Mouse (Mus musculus) liver, embryonic 16.5 days (tissue): Measurements from ENCODE around the gene Gemin6. TPM values are rescaled to one million over a fixed set of nuclear protein-coding genes. Genes with fewer than 3 reads are reported as not detected.
"Not testable (repeated sequence)": the region's sequence is repeated elsewhere in the genome, so short reads cannot be mapped to it uniquely, and the experiment has no call there.

Experiments
- ATAC-seq: fragments of 200-750 bp; cut with Nextera tagmentation; 2 replicates; pipeline ENCODE4 v1.8.0; 2017; ENCODE audit warnings: low read depth, mild to moderate bottlenecking, moderate number of reproducible peaks, moderate library complexity
- H3K27ac ChIP-seq: fragments of 300-500 bp; sonication (generic); 2 replicates; pipeline ENCODE4 v1.5.1; 2014; ENCODE audit warnings: mild to moderate bottlenecking, low read length
- H3K27me3 ChIP-seq: fragments of 300-500 bp; sonication (generic); 2 replicates; pipeline ENCODE4 v1.6.1; 2014; ENCODE audit warnings: low read depth, low read length, mixed read lengths; ENCODE audit not compliant: control insufficient read depth, insufficient read depth
- H3K36me3 ChIP-seq: fragments of 300-500 bp; sonication (generic); 2 replicates; pipeline ENCODE4 v1.6.1; 2014; ENCODE audit warnings: mild to moderate bottlenecking; ENCODE audit not compliant: control insufficient read depth, insufficient read depth
- H3K4me1 ChIP-seq: fragments of 300-500 bp; sonication (generic); 2 replicates; pipeline ENCODE4 v1.6.1; 2014; ENCODE audit warnings: low read depth, low read length, mixed read lengths; ENCODE audit not compliant: control insufficient read depth
- H3K4me2 ChIP-seq: fragments of 300-500 bp; sonication (generic); 2 replicates; pipeline ENCODE4 v1.6.1; 2014; ENCODE audit warnings: low read depth, low read length, mixed read lengths
- H3K4me3 ChIP-seq: fragments of 300-500 bp; sonication (generic); 2 replicates; pipeline ENCODE4 v1.5.1; 2014; ENCODE audit warnings: low read depth, mild to moderate bottlenecking, low read length
- H3K9ac ChIP-seq: fragments of 300-500 bp; sonication (generic); 2 replicates; pipeline ENCODE4 v1.6.1; 2014; ENCODE audit warnings: low read depth, low read length
- H3K9me3 ChIP-seq: fragments of 300-500 bp; sonication (generic); replicated peaks from 2 replicates; pipeline ENCODE4 v1.6.1; 2016; ENCODE audit warnings: low read length; ENCODE audit not compliant: control insufficient read depth
- WGBS: fragments of 180-500 bp; shearing (Covaris S2); extraction: QIAGEN DNeasy Blood & Tissue Kit; methylation state at CpG from one replicate; pipeline ENCODE4 v1.1.7; 2014; ENCODE audit not compliant: insufficient replicate concordance; 5-methylcytosine and 5-hydroxymethylcytosine counted together
- polyA plus RNA-seq: library from polyadenylated mRNA; unstranded; fragments of >200 nt; fragmentation: Nextera tagmentation; extraction: Ambion mirVana; gene quantifications from 2 replicates; pipeline ENCODE4 v1.2.1, GENCODE M21; 2015

Gemin6 gene
- polyA plus RNA-seq: 21.3 and 25.3 TPM in 2 replicates

- H3K9me3 ChIP-seq: no peaks in the 10 kb centered on the region
- peak; percentile 96 for ATAC-seq
- H3K36me3 ChIP-seq: no peaks in the 10 kb centered on the region
- H3K27me3 ChIP-seq: no peaks in the 10 kb centered on the region
- H3K4me3 ChIP-seq: peak within 1 kb of the TSS; percentile 74
- peak within 1 kb of the TSS; percentile 70 for H3K27ac ChIP-seq
- under 1% methylated on average over 33 of the region's 33 CpGs for WGBS
- H3K4me1 ChIP-seq: peaks cover 9% of the 10 kb centered on the region
- H3K4me2 ChIP-seq: peak within 1 kb of the TSS; percentile 91
- peak within 1 kb of the TSS; percentile 69 for H3K9ac ChIP-seq
Measured at GRCm38 (mm10) chr17:80224326-80225116, at the start of gene Gemin6. TSS of gene Gemin6 (plus strand) at chr17:80224441.

- Histone ChIP-seq H3K4me2 (no peak overlapping the region), H3K4me1 (no peaks in the 10 kb centered on the region), H3K4me3 (no peak overlapping the region), H3K27me3 (no peaks in the 10 kb centered on the region), H3K27ac (no peak overlapping the region), H3K36me3 (no peaks in the 10 kb centered on the region), H3K9me3 (no peaks in the 10 kb centered on the region), H3K9ac (no peak overlapping the region)
- WGBS: 64% methylated on average over 19 of the region's 19 CpGs
- ATAC-seq: 0 out of 2 replicates have a peak, but pooled peaks have one; percentile 19
Measured at GRCm38 (mm10) chr17:80174699-80175385, 49.4 kb upstream of the Gemin6 start.

GRCm38 (mm10) chr17:80175386-80175739 lies 48.9 kb upstream of the Gemin6 start:
- Histone ChIP-seq H3K36me3 (no peaks in the 10 kb centered on the region), H3K27me3 (no peaks in the 10 kb centered on the region), H3K4me2 (no peak overlapping the region), H3K9me3 (no peaks in the 10 kb centered on the region), H3K9ac (no peak overlapping the region), H3K4me3 (no peak overlapping the region), H3K4me1 (no peaks in the 10 kb centered on the region), H3K27ac (no peak overlapping the region)
- WGBS: 47% methylated on average over 4 of the region's 4 CpGs
- ATAC-seq: no peak

- Histone ChIP-seq H3K27me3 (no peaks in the 10 kb centered on the region), H3K27ac (no peak overlapping the region), H3K36me3 (no peaks in the 10 kb centered on the region), H3K9me3 (no peaks in the 10 kb centered on the region), H3K4me1 (no peaks in the 10 kb centered on the region), H3K4me3 (no peak overlapping the region), H3K9ac (no peak overlapping the region), H3K4me2 (no peak overlapping the region)
- 76% methylated on average over 3 of the region's 3 CpGs for WGBS
- no peak for ATAC-seq
Measured at GRCm38 (mm10) chr17:80175966-80176365, 48.3 kb upstream of the Gemin6 start.

- H3K4me1 ChIP-seq: not testable (repeated sequence)
- WGBS: 77% methylated on average over 3 of the region's 3 CpGs
Measured at GRCm38 (mm10) chr17:80178846-80179245, 45.4 kb upstream of the Gemin6 start.

GRCm38 (mm10) chr17:80179959-80180358 lies 44.3 kb upstream of the Gemin6 start:
- H3K4me1 ChIP-seq: no peaks in the 10 kb centered on the region
- WGBS: under 1% methylated on average over 6 of the region's 6 CpGs
- no peaks in the 10 kb centered on the region for H3K36me3 ChIP-seq
- no peaks in the 10 kb centered on the region for H3K27me3 ChIP-seq
- no peak overlapping the region for H3K4me2 ChIP-seq
- H3K9ac ChIP-seq: no peak overlapping the region
- no peaks in the 10 kb centered on the region for H3K9me3 ChIP-seq
- H3K4me3 ChIP-seq: no peak overlapping the region
- peak; percentile 59 for ATAC-seq
- H3K27ac ChIP-seq: no peak overlapping the region

More at GRCm38 (mm10) chr17:80178846-80179245, 45.4 kb upstream of the Gemin6 start:
- H3K9me3 ChIP-seq, H3K4me3 ChIP-seq, H3K4me2 ChIP-seq, H3K27ac ChIP-seq, H3K36me3 ChIP-seq, ATAC-seq, H3K27me3 ChIP-seq, H3K9ac ChIP-seq: not testable (repeated sequence)

- Histone ChIP-seq H3K27ac (no peak overlapping the region), H3K9ac (no peak overlapping the region), H3K27me3 (no peaks in the 10 kb centered on the region), H3K4me3 (no peak overlapping the region), H3K9me3 (no peaks in the 10 kb centered on the region), H3K36me3 (no peaks in the 10 kb centered on the region), H3K4me1 (no peaks in the 10 kb centered on the region), H3K4me2 (no peak overlapping the region)
- no peak for ATAC-seq
Measured at GRCm38 (mm10) chr17:80180468-80180867, 43.8 kb upstream of the Gemin6 start.

- Histone ChIP-seq H3K9ac (no peak overlapping the region), H3K36me3 (no peaks in the 10 kb centered on the region), H3K9me3 (no peaks in the 10 kb centered on the region), H3K4me2 (no peak overlapping the region), H3K4me1 (no peaks in the 10 kb centered on the region), H3K4me3 (no peak overlapping the region), H3K27me3 (no peaks in the 10 kb centered on the region), H3K27ac (no peak overlapping the region)
- 62% methylated on average over 10 of the region's 10 CpGs for WGBS
- ATAC-seq: no peak
Measured at GRCm38 (mm10) chr17:80183615-80184014, 40.6 kb upstream of the Gemin6 start.

GRCm38 (mm10) chr17:80193075-80193474 lies 31.2 kb upstream of the Gemin6 start:
- Histone ChIP-seq H3K27ac (no peak overlapping the region), H3K27me3 (no peaks in the 10 kb centered on the region), H3K4me2 (no peak overlapping the region), H3K9ac (no peak overlapping the region), H3K9me3 (no peaks in the 10 kb centered on the region), H3K36me3 (no peaks in the 10 kb centered on the region; the same call in 1 of the 2 replicates), H3K4me1 (no peaks in the 10 kb centered on the region), H3K4me3 (no peak overlapping the region)
- whole genome bisulfite sequencing: 54% methylated on average over 5 of the region's 5 CpGs
- ATAC-seq: no peak
